Mouse (Mus musculus) bone marrow, adult 2 months (tissue): ENCODE measurements around the gene Il17rc.

Experiments
- CTCF ChIP-seq: fragments of 200-500 bp; IDR thresholded peaks from 2 replicates; pipeline ENCODE4 v1.5.1; 2011; ENCODE audit warnings: low read length, control low read depth; ENCODE audit not compliant: control insufficient read depth, insufficient read depth
- POLR2A ChIP-seq: fragments of 200-500 bp; IDR thresholded peaks from 2 replicates; pipeline ENCODE4 v1.6.1; 2011; ENCODE audit warnings: low read depth, mild to moderate bottlenecking, control low read depth, low read length, borderline replicate concordance; ENCODE audit not compliant: control insufficient read depth

DNA sequence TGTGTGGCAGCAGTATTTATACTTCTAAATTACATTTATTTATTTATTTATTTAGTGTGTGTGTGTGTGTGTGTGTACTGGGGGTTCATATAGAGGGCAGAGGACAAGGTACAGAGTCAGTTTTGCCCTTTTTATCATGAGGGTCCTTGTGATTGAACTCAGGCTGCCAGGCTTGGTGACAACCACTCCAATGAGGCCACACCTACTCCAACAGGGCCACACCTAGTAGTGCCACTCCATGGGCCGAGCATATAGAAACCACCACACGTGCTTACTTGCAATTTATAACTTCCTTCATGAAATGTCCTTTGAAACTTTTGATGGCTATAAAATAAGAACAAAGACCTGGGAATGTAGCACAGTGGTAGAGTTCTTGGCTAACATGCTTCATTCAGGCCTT, 2.0 kb downstream of the Il17rc start:
- no peak for TF ChIP-seq POLR2A
- no peak for TF ChIP-seq CTCF
